Mouse (Mus musculus) left cerebral cortex, adult 9 months (tissue): ENCODE results near the gene Fasn.

Experiments
- DNase-seq, 2 experiments: peaks; one replicate each; pipeline ENCODE4 v3.0.0; 2022; ENCODE audit warnings: low spot score in 2 of 2

The Fasn gene

DNA sequence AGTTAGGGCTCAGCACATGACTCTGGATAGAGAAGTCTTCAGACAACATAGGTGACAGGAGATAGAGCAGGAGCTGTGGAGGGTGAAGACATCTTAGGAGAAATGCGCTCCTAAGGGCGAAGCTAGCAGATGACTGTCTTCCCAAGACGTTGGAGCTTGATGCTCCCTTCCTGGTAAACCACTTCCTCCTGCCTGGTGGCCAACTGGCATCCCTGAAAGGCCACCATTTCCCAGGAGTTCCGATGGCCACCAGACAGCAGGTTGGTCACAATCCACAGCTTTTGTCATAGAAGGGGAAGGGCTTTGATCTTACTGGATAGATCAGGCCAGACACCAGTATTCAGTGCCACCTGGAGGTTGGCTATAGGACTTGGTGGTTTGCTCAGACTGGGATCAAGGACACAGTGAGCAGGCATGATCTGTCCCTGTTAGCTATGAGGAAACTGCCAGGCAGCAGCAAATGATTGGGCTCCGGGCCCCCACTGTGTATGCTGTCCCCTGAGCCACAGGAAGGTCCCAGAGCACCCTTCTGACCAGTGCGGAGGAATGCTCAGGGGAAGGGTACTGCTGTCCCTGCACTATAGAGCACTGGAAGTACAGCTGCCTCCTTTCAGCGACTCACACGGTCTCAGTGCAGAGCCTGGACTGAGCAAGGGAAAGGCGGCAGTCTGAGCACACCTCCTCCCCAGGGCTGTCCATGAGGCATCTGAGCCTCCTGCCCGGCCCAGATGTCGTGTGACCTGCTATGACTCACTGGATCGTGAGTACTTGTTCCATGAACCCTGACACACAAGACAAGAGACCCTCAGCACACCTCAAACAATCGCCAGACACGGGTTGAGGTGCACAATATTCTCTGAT is 62.3 kb downstream of the Fasn start:
- DNase-seq: no peak

DNA sequence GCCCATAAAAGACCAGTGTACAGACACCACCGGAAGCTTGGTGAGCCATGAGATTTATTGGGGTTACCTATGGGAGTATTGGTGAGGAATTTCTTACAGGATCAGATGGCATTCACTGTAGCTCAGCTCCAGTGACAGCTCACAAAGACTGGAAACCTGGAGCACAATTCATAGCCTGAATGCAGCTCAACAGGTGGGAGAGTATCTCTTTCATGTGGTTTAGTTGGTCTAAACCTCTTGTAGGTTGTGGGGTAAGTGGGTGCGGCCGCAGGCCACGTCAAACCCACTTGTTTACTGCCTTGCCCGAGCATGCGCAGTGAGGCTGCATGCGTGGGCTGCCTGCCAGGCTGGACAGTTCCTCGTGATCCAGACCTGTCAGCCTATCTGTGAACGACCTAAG is 64.1 kb downstream of the Fasn start:
- DNase-seq: no peak
